Mouse (Mus musculus) lung, adult 2 months (tissue): ENCODE results near the gene Mat2a.

Source experiments
- CTCF ChIP-seq: fragments of 200-500 bp; IDR thresholded peaks from 2 replicates; pipeline ENCODE4 v1.5.1; 2011; ENCODE audit warnings: mild to moderate bottlenecking, low read length, control low read depth; ENCODE audit not compliant: insufficient read depth
- POLR2A ChIP-seq: fragments of 200-500 bp; IDR thresholded peaks from 2 replicates; pipeline ENCODE4 v1.6.1; 2011; ENCODE audit warnings: low read depth, mild to moderate bottlenecking, control low read depth, low read length, borderline replicate concordance; ENCODE audit errors: extremely low read depth

DNA sequence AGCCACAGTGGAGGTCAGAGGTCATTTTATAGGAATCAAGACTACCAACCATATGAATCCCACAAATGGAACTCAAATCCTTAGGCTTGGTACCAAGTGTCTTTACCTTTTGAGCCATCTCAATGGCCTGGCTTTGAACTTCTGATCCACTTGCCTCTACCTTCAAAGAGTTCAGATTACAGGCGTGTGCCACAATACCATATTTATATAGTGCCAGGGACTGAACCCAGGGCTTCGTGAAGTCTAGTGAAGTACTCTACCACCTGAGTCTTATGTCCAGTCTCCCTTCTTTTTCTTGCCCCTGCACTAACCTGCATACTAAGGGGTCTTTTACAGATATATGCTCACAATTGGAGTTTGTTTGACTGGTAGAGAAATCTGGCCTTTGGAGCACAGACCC lies 52.8 kb downstream of the Mat2a start:
- no peak for TF ChIP-seq POLR2A
- TF ChIP-seq CTCF: no peak
